Mouse (Mus musculus): ENCODE measurements around the gene Homez.
A peak's percentile ranks its signal among the peaks of the same experiment; 100 is the strongest.

GRCm38 (mm10) chr14:54883154-54884021, 12.6 kb upstream of the Homez start, which contains the start of the genes Bcl2l2 and Gm20521:
- TF ChIP-seq CTCF (IDR thresholded peaks at IDR 0.05; ENCODE audit: borderline replicate concordance, insufficient read depth, low read length): no peak
- peak; percentile 93 for TF ChIP-seq POLR2A (IDR thresholded peaks at IDR 0.05; ENCODE audit: low read depth, low read length)
